Mouse (Mus musculus): Measurements from ENCODE around the gene Igdcc3. TPM values are rescaled to one million over a fixed set of nuclear protein-coding genes. Genes with fewer than 3 reads are reported as not detected.

Igdcc3 gene
- polyA plus RNA-seq, 1 experiment from 2014 or later = 2.3 TPM

GRCm38 (mm10) chr9:65225795-65226194 is 84.8 kb downstream of the Igdcc3 start:
- WGBS = 30% methylated on average over 4 of the region's 4 CpGs

GRCm38 (mm10) chr9:65230250-65230649 is 89.3 kb downstream of the Igdcc3 start:
- peaks cover 10% of the 10 kb centered on the region; the same call in 1 of the 2 replicates for H3K4me1 ChIP-seq
- H3K4me2 ChIP-seq (replicated peaks) = no peak overlapping the region
- WGBS = 75% methylated on average over 6 of the region's 6 CpGs
- H3K27ac ChIP-seq (replicated peaks) = no peak overlapping the region
- ATAC-seq (ENCODE audit: insufficient number of reproducible peaks, low FRiP score, low TSS enrichment, low read depth) = no peak
- no peaks in the 10 kb centered on the region for H3K27me3 ChIP-seq
- no peak overlapping the region for H3K4me3 ChIP-seq (replicated peaks)
- peaks cover 7% of the 10 kb centered on the region; the same call in 1 of the 2 replicates for H3K36me3 ChIP-seq
- no peak overlapping the region for H3K9ac ChIP-seq
- no peaks in the 10 kb centered on the region for H3K9me3 ChIP-seq (replicated peaks)

More at GRCm38 (mm10) chr9:65225795-65226194, 84.8 kb downstream of the Igdcc3 start:
- ATAC-seq (ENCODE audit: insufficient number of reproducible peaks, low FRiP score, low TSS enrichment, low read depth) = no peak
- Histone ChIP-seq H3K36me3 (peaks cover 7% of the 10 kb centered on the region; the same call in 1 of the 2 replicates), H3K27ac (replicated peaks) (no peak overlapping the region), H3K4me1 (0 out of 2 replicates have a peak, but pooled peaks cover under 1% of the 10 kb centered on the region), H3K4me2 (replicated peaks) (no peak overlapping the region), H3K9me3 (replicated peaks) (no peaks in the 10 kb centered on the region), H3K9ac (no peak overlapping the region), H3K4me3 (replicated peaks) (no peak overlapping the region), H3K27me3 (no peaks in the 10 kb centered on the region)

- Histone ChIP-seq H3K4me2 (replicated peaks) (no peak overlapping the region), H3K9ac (no peak overlapping the region), H3K4me1 (peaks cover 10% of the 10 kb centered on the region; the same call in 1 of the 2 replicates), H3K4me3 (replicated peaks) (no peak overlapping the region), H3K9me3 (replicated peaks) (no peaks in the 10 kb centered on the region), H3K36me3 (peaks cover 7% of the 10 kb centered on the region; the same call in 1 of the 2 replicates), H3K27ac (replicated peaks) (no peak overlapping the region), H3K27me3 (no peaks in the 10 kb centered on the region)
- WGBS = 33% methylated on average over 8 of the region's 8 CpGs
- no peak for ATAC-seq (ENCODE audit: insufficient number of reproducible peaks, low FRiP score, low TSS enrichment, low read depth)
These were observed 90.3 kb downstream of the Igdcc3 start for GRCm38 (mm10) chr9:65231284-65231683.

GRCm38 (mm10) chr9:65233243-65233985 is 92.4 kb downstream of the Igdcc3 start:
- 84% methylated on average over 9 of the region's 9 CpGs for WGBS
- Histone ChIP-seq H3K4me2 (replicated peaks) (no peak overlapping the region), H3K27ac (replicated peaks) (no peak overlapping the region), H3K27me3 (no peaks in the 10 kb centered on the region), H3K4me1 (peaks cover 16% of the 10 kb centered on the region), H3K9me3 (replicated peaks) (no peaks in the 10 kb centered on the region), H3K9ac (no peak overlapping the region), H3K36me3 (peaks cover 7% of the 10 kb centered on the region; the same call in 1 of the 2 replicates), H3K4me3 (replicated peaks) (no peak overlapping the region)
- ATAC-seq (ENCODE audit: insufficient number of reproducible peaks, low FRiP score, low TSS enrichment, low read depth) = no peak

GRCm38 (mm10) chr9:65234734-65235133 is 93.7 kb downstream of the Igdcc3 start:
- H3K4me3 ChIP-seq (replicated peaks) = no peak overlapping the region
- H3K36me3 ChIP-seq = peaks cover 4% of the 10 kb centered on the region; the same call in 1 of the 2 replicates
- no peak overlapping the region for H3K4me2 ChIP-seq (replicated peaks)
- ATAC-seq (ENCODE audit: insufficient number of reproducible peaks, low FRiP score, low TSS enrichment, low read depth) = no peak
- no peak overlapping the region for H3K27ac ChIP-seq (replicated peaks)
- WGBS = 60% methylated on average over 3 of the region's 3 CpGs
- no peaks in the 10 kb centered on the region for H3K27me3 ChIP-seq
- H3K9ac ChIP-seq = no peak overlapping the region
- H3K4me1 ChIP-seq = peaks cover 20% of the 10 kb centered on the region
- H3K9me3 ChIP-seq (replicated peaks) = no peaks in the 10 kb centered on the region

Other genes with a start within 250 kb of the Igdcc3 start
- 0.04 and 0.12 TPM in 2 replicates for gene Slc24a1, start 189.6 kb upstream of the Igdcc3 start, polyA plus RNA-seq (2015; fragmentation: Nextera tagmentation; extraction: Ambion mirVana)
- gene Ints14, start 180.3 kb upstream of the Igdcc3 start, polyA plus RNA-seq (2015; fragmentation: Nextera tagmentation; extraction: Ambion mirVana) = 44.5 and 45.2 TPM in 2 replicates
- 77.5 and 78.5 TPM in 2 replicates for gene Hacd3, start 119.5 kb upstream of the Igdcc3 start, polyA plus RNA-seq (2015; fragmentation: Nextera tagmentation; extraction: Ambion mirVana)
- gene Dpp8, start 108.8 kb upstream of the Igdcc3 start, polyA plus RNA-seq (2015; fragmentation: Nextera tagmentation; extraction: Ambion mirVana) = 34.3 and 35.0 TPM in 2 replicates
- gene Igdcc4, start 39.7 kb upstream of the Igdcc3 start, polyA plus RNA-seq (2015; fragmentation: Nextera tagmentation; extraction: Ambion mirVana) = 38.1 and 38.4 TPM in 2 replicates
- 7.5 and 8.9 TPM in 2 replicates for gene Parp16, start 54.2 kb downstream of the Igdcc3 start, polyA plus RNA-seq (2015; fragmentation: Nextera tagmentation; extraction: Ambion mirVana)
- gene Cilp, start 124.0 kb downstream of the Igdcc3 start, polyA plus RNA-seq (2015; fragmentation: Nextera tagmentation; extraction: Ambion mirVana) = 2.6 and 3.5 TPM in 2 replicates
- 55.7 and 57.6 TPM in 2 replicates for gene Clpx, start 153.1 kb downstream of the Igdcc3 start, polyA plus RNA-seq (2015; fragmentation: Nextera tagmentation; extraction: Ambion mirVana)
- 10.9 and 11.4 TPM in 2 replicates for gene Pdcd7, start 204.9 kb downstream of the Igdcc3 start, polyA plus RNA-seq (2015; fragmentation: Nextera tagmentation; extraction: Ambion mirVana)
- gene Ubap1l, start 219.9 kb downstream of the Igdcc3 start, polyA plus RNA-seq (2015; fragmentation: Nextera tagmentation; extraction: Ambion mirVana) = 0.25 TPM in 1 of 2 replicates, not detected in the other

Data from embryonic facial prominence, embryonic 15.5 days (tissue).